Mouse (Mus musculus) CH12.LX (cell line): ENCODE data around the gene Mrpl36.

Experiments used
- BHLHE40 ChIP-seq: IDR thresholded peaks from 2 replicates; pipeline ENCODE4 v1.6.1; 2011; ENCODE audit warnings: mild to moderate bottlenecking, low read depth, low read length, improper control_type of control experiment
- CTCF ChIP-seq, 2 experiments: IDR thresholded peaks in 1 of 2; conservative IDR thresholded peaks in 1 of 2; 2 replicates each; pipeline ENCODE4 v1.5.1; 2011 to 2012; ENCODE audit warnings: low read depth in 2 of 2, low read length in 2 of 2, improper control_type of control experiment in 1 of 2, inconsistent platforms in 1 of 2, mild to moderate bottlenecking in 1 of 2, moderate library complexity in 1 of 2
- MXI1 ChIP-seq: IDR thresholded peaks from 2 replicates; pipeline ENCODE4 v1.6.1; 2011; ENCODE audit warnings: mild to moderate bottlenecking, low read depth, low read length, improper control_type of control experiment
- POLR2A ChIP-seq: IDR thresholded peaks from 2 replicates; pipeline ENCODE4 v1.6.1; 2011; ENCODE audit warnings: low read depth, mild to moderate bottlenecking, improper control_type of control experiment, low read length

DNA sequence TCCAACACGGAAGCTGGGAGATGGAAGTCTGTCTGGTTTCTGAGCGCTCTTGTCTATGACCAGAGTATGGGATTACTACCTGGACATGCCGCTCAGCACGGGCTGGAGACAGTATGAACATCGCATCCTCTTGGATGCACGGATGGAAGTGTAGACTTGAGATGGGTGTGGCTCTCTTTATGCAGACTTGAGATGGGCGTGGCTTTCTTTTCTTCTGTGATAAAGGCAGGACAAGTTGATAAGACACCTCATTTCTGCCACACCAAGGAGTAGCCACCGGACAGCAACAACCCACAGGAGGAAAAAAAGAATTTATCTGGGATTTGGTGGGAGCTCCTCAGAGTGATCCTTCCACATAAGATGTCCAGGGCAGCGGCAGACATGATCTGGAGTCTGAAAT, 22.4 kb downstream of the Mrpl36 start:
- TF ChIP-seq CTCF (conservative IDR thresholded peaks at IDR 0.05 in 1 of 2, IDR thresholded peaks at IDR 0.05 in 1 of 2; ENCODE audit: low read depth in 2 of 2, low read length in 2 of 2) = no peak
- TF ChIP-seq POLR2A = no peak
- no peak for TF ChIP-seq BHLHE40
- TF ChIP-seq MXI1 = no peak
